ENCODE assay signal across 18 mouse cellular contexts in the genomic region with DNA sequence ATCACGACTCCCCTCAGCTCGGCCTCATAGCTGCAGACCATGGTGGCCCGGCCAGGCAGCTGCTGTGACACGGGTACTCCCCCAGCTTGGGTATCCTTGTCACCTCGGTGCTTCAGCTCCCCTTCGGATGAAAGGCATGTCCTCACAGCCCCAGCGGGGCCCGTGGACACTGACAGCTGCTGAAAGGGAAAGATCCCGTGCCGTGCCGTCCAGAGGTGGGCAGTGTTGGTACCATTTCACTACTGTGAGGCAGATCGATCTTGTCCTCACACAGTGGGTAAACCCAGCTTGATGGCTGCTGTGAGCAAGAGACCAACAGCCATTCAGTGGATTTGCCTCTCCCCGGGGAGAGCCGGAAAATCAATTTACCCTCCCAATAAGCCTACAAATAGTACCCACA. TPM values are rescaled to one million over a fixed set of nuclear protein-coding genes. Genes with fewer than 3 reads are reported as not detected.
A peak's percentile ranks its signal among the peaks of the same experiment; 100 is the strongest.
DNase-seq lines count a peak whose midpoint lies in the region; ATAC-seq and TF ChIP-seq lines count a peak whose summit lies in the region.
"Had no signal": no experiment of that assay in that cellular context is flagged by ENCODE, and none has a peak within 500 bp of the region (broad histone marks: within the 10 kb centered on the region; RNA-seq: fewer than 3 reads in every experiment).

No protein-coding gene starts in this region.

- no peak overlapping the region for H3K4me3 ChIP-seq in hindbrain, embryonic 12.5 days
- H3K4me3 ChIP-seq in hindbrain, embryonic 14.5 days (replicated peaks; ENCODE audit: low read length), result no peak overlapping the region
- no peak overlapping the region for H3K4me3 ChIP-seq in kidney, postnatal 0 days (replicated peaks; ENCODE audit: low read depth, low read length)
- no peak overlapping the region for H3K4me3 ChIP-seq in kidney, adult 2 months (ENCODE audit: insufficient read depth, low read depth, low read length)
- no peak overlapping the region for H3K4me3 ChIP-seq in midbrain, embryonic 11.5 days (ENCODE audit: low read depth, low read length)
- no peak overlapping the region for H3K4me3 ChIP-seq in midbrain, embryonic 15.5 days
- H3K4me3 ChIP-seq: embryonic facial prominence, embryonic 10.5 days; heart, adult 2 months; heart, embryonic 15.5 days had no signal

- TF ChIP-seq POLR2A in kidney, adult 2 months (IDR thresholded peaks at IDR 0.05; ENCODE audit: low read depth, low read length), result no peak

- no peaks in the 10 kb centered on the region for H3K36me3 ChIP-seq in hindbrain, embryonic 12.5 days
- H3K36me3 ChIP-seq in hindbrain, embryonic 14.5 days (replicated peaks; ENCODE audit: control insufficient read depth, insufficient read depth), result no peaks in the 10 kb centered on the region
- no peaks in the 10 kb centered on the region for H3K36me3 ChIP-seq in kidney, postnatal 0 days (ENCODE audit: insufficient read depth, low read length)
- no peaks in the 10 kb centered on the region for H3K36me3 ChIP-seq in kidney, adult 2 months (ENCODE audit: control insufficient read depth, insufficient read depth, low read length)
- H3K36me3 ChIP-seq in midbrain, embryonic 11.5 days (ENCODE audit: control insufficient read depth, insufficient read depth, low read length), result no peaks in the 10 kb centered on the region
- H3K36me3 ChIP-seq in midbrain, embryonic 15.5 days (replicated peaks), result no peaks in the 10 kb centered on the region
- H3K36me3 ChIP-seq: embryonic facial prominence, embryonic 10.5 days; heart, embryonic 15.5 days had no signal

- no peak for TF ChIP-seq CTCF in kidney, postnatal 0 days (IDR thresholded peaks at IDR 0.05; ENCODE audit: low read depth)
- no peak for TF ChIP-seq CTCF in kidney, adult 2 months (conservative IDR thresholded peaks at IDR 0.05; ENCODE audit: insufficient read depth, insufficient read length, low read depth, low read length)

- peak; percentile 55 for DNase-seq in cerebellum, adult 9-10 months
- no peak for DNase-seq in cerebellum, adult 11 months
- no peak for DNase-seq in hindbrain, embryonic 14.5 days (ENCODE audit: low spot score)
- DNase-seq in kidney, postnatal 0 days (ENCODE audit: low spot score), result peak; percentile 29
- no peak for DNase-seq in kidney, adult 2 months
- peak; percentile 83 for DNase-seq in midbrain, embryonic 11.5 days (ENCODE audit: low spot score, missing footprints)
- DNase-seq: adrenal gland, postnatal 10 days; forebrain, postnatal 0 days; gastrocnemius, postnatal 14 days; heart, adult 2 months; heart, postnatal 14 days had no signal

- H3K9me3 ChIP-seq in hindbrain, embryonic 12.5 days (replicated peaks), result no peaks in the 10 kb centered on the region
- H3K9me3 ChIP-seq in hindbrain, embryonic 14.5 days (ENCODE audit: control insufficient read depth, low read length), result no peaks in the 10 kb centered on the region
- H3K9me3 ChIP-seq in kidney, postnatal 0 days (replicated peaks; ENCODE audit: low read length), result no peaks in the 10 kb centered on the region
- H3K9me3 ChIP-seq in midbrain, embryonic 11.5 days (ENCODE audit: control insufficient read depth, low read length), result no peaks in the 10 kb centered on the region
- H3K9me3 ChIP-seq in midbrain, embryonic 15.5 days, result no peaks in the 10 kb centered on the region
- H3K9me3 ChIP-seq: embryonic facial prominence, embryonic 10.5 days; heart, embryonic 15.5 days had no signal

- no peak overlapping the region for H3K4me2 ChIP-seq in hindbrain, embryonic 12.5 days (replicated peaks)
- no peak overlapping the region for H3K4me2 ChIP-seq in hindbrain, embryonic 14.5 days (replicated peaks)
- H3K4me2 ChIP-seq in kidney, postnatal 0 days (ENCODE audit: low read length), result no peak overlapping the region
- no peak overlapping the region for H3K4me2 ChIP-seq in midbrain, embryonic 11.5 days
- H3K4me2 ChIP-seq in midbrain, embryonic 15.5 days, result no peak overlapping the region
- H3K4me2 ChIP-seq: heart, embryonic 11.5 days; heart, embryonic 15.5 days had no signal

- H3K9ac ChIP-seq in hindbrain, embryonic 12.5 days, result 0 out of 2 replicates have a peak overlapping the region, but pooled peaks have one; percentile 8
- no peak overlapping the region for H3K9ac ChIP-seq in hindbrain, embryonic 14.5 days
- no peak overlapping the region for H3K9ac ChIP-seq in kidney, postnatal 0 days (ENCODE audit: low read depth, low read length)
- H3K9ac ChIP-seq in midbrain, embryonic 11.5 days (ENCODE audit: low read length), result no peak overlapping the region
- H3K9ac ChIP-seq in midbrain, embryonic 15.5 days, result no peak overlapping the region
- H3K9ac ChIP-seq: forebrain, postnatal 0 days; heart, embryonic 15.5 days had no signal

- WGBS in hindbrain, embryonic 12.5 days, result 56% methylated on average over 14 of the region's 14 CpGs
- WGBS in hindbrain, embryonic 14.5 days, result 58% methylated on average over 14 of the region's 14 CpGs
- 41% methylated on average over 14 of the region's 14 CpGs for WGBS in kidney, postnatal 0 days
- WGBS in kidney, adult 2 months, result 44% methylated on average over 14 of the region's 14 CpGs
- 59% methylated on average over 14 of the region's 14 CpGs for WGBS in midbrain, embryonic 11.5 days
- 49% methylated on average over 14 of the region's 14 CpGs for WGBS in midbrain, embryonic 15.5 days

- H3K27me3 ChIP-seq in hindbrain, embryonic 12.5 days, result peaks cover 15% of the 10 kb centered on the region; the same call in 1 of the 2 replicates
- no peaks in the 10 kb centered on the region for H3K27me3 ChIP-seq in hindbrain, embryonic 14.5 days (ENCODE audit: control insufficient read depth, insufficient read depth, low read length)
- no peaks in the 10 kb centered on the region for H3K27me3 ChIP-seq in kidney, postnatal 0 days (ENCODE audit: insufficient read depth, low read length)
- H3K27me3 ChIP-seq in kidney, adult 2 months (replicated peaks; ENCODE audit: control insufficient read depth, insufficient read depth, low read length), result no peaks in the 10 kb centered on the region
- H3K27me3 ChIP-seq in midbrain, embryonic 11.5 days (ENCODE audit: control insufficient read depth, insufficient read depth, low read length), result peaks cover 4% of the 10 kb centered on the region; the same call in 1 of the 2 replicates
- H3K27me3 ChIP-seq in midbrain, embryonic 15.5 days (replicated peaks), result no peaks in the 10 kb centered on the region

- no peak for ATAC-seq in hindbrain, embryonic 12.5 days (ENCODE audit: low FRiP score)
- no peak for ATAC-seq in hindbrain, embryonic 14.5 days (ENCODE audit: low FRiP score)
- no peak for ATAC-seq in kidney, postnatal 0 days (replicated peaks; ENCODE audit: low FRiP score, low read depth)
- no peak for ATAC-seq in midbrain, embryonic 11.5 days (ENCODE audit: low FRiP score)
- ATAC-seq in midbrain, embryonic 15.5 days (replicated peaks), result no peak
- ATAC-seq: forebrain, postnatal 0 days; hindbrain, postnatal 0 days had no signal

- H3K27ac ChIP-seq in hindbrain, embryonic 12.5 days, result no peak overlapping the region
- no peak overlapping the region for H3K27ac ChIP-seq in hindbrain, embryonic 14.5 days
- H3K27ac ChIP-seq in kidney, postnatal 0 days, result no peak overlapping the region
- H3K27ac ChIP-seq in kidney, adult 2 months (ENCODE audit: insufficient read depth, low read depth, low read length), result no peak overlapping the region
- no peak overlapping the region for H3K27ac ChIP-seq in midbrain, embryonic 11.5 days (ENCODE audit: low read depth, low read length)
- no peak overlapping the region for H3K27ac ChIP-seq in midbrain, embryonic 15.5 days
- H3K27ac ChIP-seq: embryonic facial prominence, embryonic 10.5 days; heart, adult 2 months; heart, embryonic 15.5 days; hindbrain, postnatal 0 days had no signal

- H3K4me1 ChIP-seq in hindbrain, embryonic 12.5 days, result peaks cover 55% of the 10 kb centered on the region
- H3K4me1 ChIP-seq in hindbrain, embryonic 14.5 days (replicated peaks; ENCODE audit: control insufficient read depth, insufficient read depth, low read length), result peaks cover 29% of the 10 kb centered on the region
- H3K4me1 ChIP-seq in kidney, postnatal 0 days (replicated peaks; ENCODE audit: insufficient read depth, low read length), result no peaks in the 10 kb centered on the region
- no peaks in the 10 kb centered on the region for H3K4me1 ChIP-seq in kidney, adult 2 months (ENCODE audit: control insufficient read depth, insufficient read depth, low read length)
- H3K4me1 ChIP-seq in midbrain, embryonic 11.5 days (ENCODE audit: control insufficient read depth, insufficient read depth, low read length), result peaks cover 10% of the 10 kb centered on the region
- H3K4me1 ChIP-seq in midbrain, embryonic 15.5 days, result peaks cover 19% of the 10 kb centered on the region

RNA-seq across cellular contexts. Expression of gene Plch2, which starts 42.3 kb away (rescaled TPM):
- 5.0 and 5.5 TPM in 2 replicates for polyA plus RNA-seq in hindbrain, embryonic 12.5 days (2016; fragmentation: Nextera tagmentation; extraction: Ambion mirVana)
- polyA plus RNA-seq in hindbrain, embryonic 14.5 days (2014; fragmentation: Nextera tagmentation; extraction: Ambion mirVana), result 13.4 and 13.8 TPM in 2 replicates
- polyA plus RNA-seq in kidney, postnatal 0 days (2015; fragmentation: Nextera tagmentation; extraction: Ambion mirVana), result 2.1 and 2.3 TPM in 2 replicates
- polyA plus RNA-seq in kidney, adult 2 months (2012; rRNA removed), result 0.52 and 2.3 TPM in 2 replicates
- 0.81 and 0.85 TPM in 2 replicates for polyA plus RNA-seq in midbrain, embryonic 11.5 days (2014; fragmentation: Nextera tagmentation; extraction: Ambion mirVana)
- polyA plus RNA-seq in midbrain, embryonic 15.5 days (2015; fragmentation: Nextera tagmentation; extraction: Ambion mirVana), result 20.1 and 23.0 TPM in 2 replicates

RNA-seq across cellular contexts. Expression of gene Pank4, which starts 50.3 kb away (rescaled TPM):
- 42.5 and 44.5 TPM in 2 replicates for polyA plus RNA-seq in hindbrain, embryonic 12.5 days (2016; fragmentation: Nextera tagmentation; extraction: Ambion mirVana)
- polyA plus RNA-seq in hindbrain, embryonic 14.5 days (2014; fragmentation: Nextera tagmentation; extraction: Ambion mirVana), result 34.1 and 34.4 TPM in 2 replicates
- polyA plus RNA-seq in kidney, postnatal 0 days (2015; fragmentation: Nextera tagmentation; extraction: Ambion mirVana), result 30.4 TPM in 2 replicates
- 37.5 and 41.5 TPM in 2 replicates for polyA plus RNA-seq in kidney, adult 2 months (2012; rRNA removed)
- polyA plus RNA-seq in midbrain, embryonic 11.5 days (2014; fragmentation: Nextera tagmentation; extraction: Ambion mirVana), result 37.0 and 40.4 TPM in 2 replicates
- polyA plus RNA-seq in midbrain, embryonic 15.5 days (2015; fragmentation: Nextera tagmentation; extraction: Ambion mirVana), result 44.3 and 44.9 TPM in 2 replicates

RNA-seq across cellular contexts. Expression of gene Pex10, which starts 52.6 kb away (rescaled TPM):
- 18.0 and 18.4 TPM in 2 replicates for polyA plus RNA-seq in hindbrain, embryonic 12.5 days (2016; fragmentation: Nextera tagmentation; extraction: Ambion mirVana)
- polyA plus RNA-seq in hindbrain, embryonic 14.5 days (2014; fragmentation: Nextera tagmentation; extraction: Ambion mirVana), result 5.4 and 7.0 TPM in 2 replicates
- polyA plus RNA-seq in kidney, postnatal 0 days (2015; fragmentation: Nextera tagmentation; extraction: Ambion mirVana), result 18.3 and 19.7 TPM in 2 replicates
- polyA plus RNA-seq in kidney, adult 2 months (2012; rRNA removed), result 23.9 and 25.6 TPM in 2 replicates
- polyA plus RNA-seq in midbrain, embryonic 11.5 days (2014; fragmentation: Nextera tagmentation; extraction: Ambion mirVana), result 8.2 and 9.7 TPM in 2 replicates
- polyA plus RNA-seq in midbrain, embryonic 15.5 days (2015; fragmentation: Nextera tagmentation; extraction: Ambion mirVana), result 21.9 and 22.7 TPM in 2 replicates

RNA-seq across cellular contexts. Expression of gene Hes5, which starts 53.5 kb away (rescaled TPM):
- 293 and 329 TPM in 2 replicates for polyA plus RNA-seq in hindbrain, embryonic 12.5 days (2016; fragmentation: Nextera tagmentation; extraction: Ambion mirVana)
- polyA plus RNA-seq in hindbrain, embryonic 14.5 days (2014; fragmentation: Nextera tagmentation; extraction: Ambion mirVana), result 70.0 and 102 TPM in 2 replicates
- polyA plus RNA-seq in kidney, postnatal 0 days (2015; fragmentation: Nextera tagmentation; extraction: Ambion mirVana), result 5.8 and 6.2 TPM in 2 replicates
- polyA plus RNA-seq in kidney, adult 2 months (2012; rRNA removed), result not detected in 2 replicates
- 456 and 535 TPM in 2 replicates for polyA plus RNA-seq in midbrain, embryonic 11.5 days (2014; fragmentation: Nextera tagmentation; extraction: Ambion mirVana)
- 116 and 149 TPM in 2 replicates for polyA plus RNA-seq in midbrain, embryonic 15.5 days (2015; fragmentation: Nextera tagmentation; extraction: Ambion mirVana)
- polyA plus RNA-seq: C2C12 had no signal

Comparison
In these comparisons a context has a peak if more than half of its experiments do, and no peak if none do; other contexts are left out.
1. DNase-seq: peak in cerebellum, adult 9-10 months (single experiment), kidney, postnatal 0 days (single experiment) and midbrain, embryonic 11.5 days (single experiment); none in cerebellum, adult 11 months (single experiment), hindbrain, embryonic 14.5 days (single experiment) and kidney, adult 2 months (single experiment).